Mouse (Mus musculus) brain, embryonic 14.5 days (tissue): ENCODE data around the gene Hsd11b2. TPM values are rescaled to one million over a fixed set of nuclear protein-coding genes. Genes with fewer than 3 reads are reported as not detected.

ENCODE experiments used
- DNase-seq: peaks from one replicate; pipeline ENCODE4 v3.0.0-alpha.2; 2011; ENCODE audit warnings: low read depth
- CTCF ChIP-seq: fragments of 200-500 bp; IDR thresholded peaks from 2 replicates; pipeline ENCODE4 v1.5.1; 2012; ENCODE audit warnings: inconsistent platforms, mild to moderate bottlenecking, moderate library complexity, borderline replicate concordance; ENCODE audit not compliant: insufficient read depth, insufficient read length; ENCODE audit errors: extremely low read depth
- POLR2A ChIP-seq: fragments of 200-500 bp; IDR thresholded peaks from 2 replicates; pipeline ENCODE4 v1.6.1; 2012; ENCODE audit warnings: mild to moderate bottlenecking, inconsistent platforms, borderline replicate concordance; ENCODE audit not compliant: poor library complexity, insufficient read depth, insufficient read length, severe bottlenecking; ENCODE audit errors: extremely low read depth
- polyA plus RNA-seq: library from polyadenylated mRNA; depleted of rRNA; stranded (reverse); fragments of >200 nt; gene quantifications from 2 replicates; pipeline ENCODE4 v1.2.3, GENCODE M21; 2012; rRNA removed

Hsd11b2 gene
- polyA plus RNA-seq, result 8.3 and 12.1 TPM in 2 replicates

GRCm38 (mm10) chr8:105518436-105519313, at the start of gene Hsd11b2:
Gene Hsd11b2, plus strand, starts transcription at chr8:105518755.
- DNase-seq, result peak; percentile 70
- TF ChIP-seq CTCF (no peak), POLR2A (peak; percentile 46; the same call in 1 of the 2 replicates)

GRCm38 (mm10) chr8:105469041-105469695, 49.4 kb upstream of the Hsd11b2 start:
- TF ChIP-seq CTCF (no peak), POLR2A (no peak)
- peak; percentile 88 for DNase-seq

GRCm38 (mm10) chr8:105469816-105470215, 48.7 kb upstream of the Hsd11b2 start:
- no peak for DNase-seq
- TF ChIP-seq CTCF (no peak), POLR2A (no peak)

- DNase-seq, result no peak
- TF ChIP-seq POLR2A (no peak), CTCF (no peak)
Measured at GRCm38 (mm10) chr8:105470262-105470661, 48.3 kb upstream of the Hsd11b2 start.

GRCm38 (mm10) chr8:105470681-105471313, 47.8 kb upstream of the Hsd11b2 start:
- no peak for TF ChIP-seq POLR2A
- no peak for TF ChIP-seq CTCF
- no peak for DNase-seq

- peak; percentile 94 for DNase-seq
- peak; percentile 57 for TF ChIP-seq CTCF
- TF ChIP-seq POLR2A, result peak; percentile 21; the same call in 1 of the 2 replicates
Measured at GRCm38 (mm10) chr8:105471314-105472015, 47.1 kb upstream of the Hsd11b2 start, which contains the start of gene Tppp3. Gene Tppp3, minus strand, starts transcription at chr8:105471526.

GRCm38 (mm10) chr8:105472414-105472932, 46.1 kb upstream of the Hsd11b2 start:
- DNase-seq, result no peak
- TF ChIP-seq CTCF (no peak), POLR2A (no peak)

- TF ChIP-seq CTCF, result no peak
- TF ChIP-seq POLR2A, result no peak
Measured at GRCm38 (mm10) chr8:105472983-105473382, 45.6 kb upstream of the Hsd11b2 start.

GRCm38 (mm10) chr8:105473816-105474606, 44.5 kb upstream of the Hsd11b2 start:
- TF ChIP-seq POLR2A (no peak), CTCF (no peak)
- peak; percentile 83 for DNase-seq

More at GRCm38 (mm10) chr8:105472983-105473382, 45.6 kb upstream of the Hsd11b2 start:
- no peak for DNase-seq

GRCm38 (mm10) chr8:105474680-105475079, 43.9 kb upstream of the Hsd11b2 start:
- no peak for DNase-seq
- TF ChIP-seq CTCF, result no peak
- no peak for TF ChIP-seq POLR2A

- no peak for TF ChIP-seq CTCF
- no peak for DNase-seq
Measured at GRCm38 (mm10) chr8:105475254-105475653, 43.3 kb upstream of the Hsd11b2 start.
